Mouse (Mus musculus) gastrocnemius, adult 8-10 months (tissue): ENCODE results near the gene St8sia2. TPM values are rescaled to one million over a fixed set of nuclear protein-coding genes. Genes with fewer than 3 reads are reported as not detected.

ENCODE experiments used
- DNase-seq, 2 experiments: peaks; one replicate each; pipeline ENCODE4 v3.0.0; 2022; ENCODE audit warnings: low spot score in 2 of 2
- total RNA-seq, 4 experiments: library from RNA; stranded (reverse); gene quantifications; 2 replicates each; pipeline ENCODE4 v1.2.4; 2022

Gene St8sia2
- total RNA-seq, result under 1 TPM; 0.05 to 0.48 (median 0.19) TPM

- no peak for DNase-seq
Measured at GRCm38 (mm10) chr7:74013601-74014175, at the start of gene St8sia2. St8sia2 (minus strand) TSS chr7:74013690.

GRCm38 (mm10) chr7:74061076-74061475, 47.6 kb upstream of the St8sia2 start:
- no peak for DNase-seq

- peak in 1 of 2 experiments; percentile 5 for DNase-seq
Measured at GRCm38 (mm10) chr7:74060306-74060946, 46.9 kb upstream of the St8sia2 start.

- DNase-seq, result no peak
Measured at GRCm38 (mm10) chr7:74059684-74060083, 46.2 kb upstream of the St8sia2 start.

GRCm38 (mm10) chr7:74055753-74056152, 42.3 kb upstream of the St8sia2 start:
- no peak for DNase-seq

GRCm38 (mm10) chr7:74047591-74047990, 34.1 kb upstream of the St8sia2 start:
- DNase-seq, result no peak

- no peak for DNase-seq
Measured at GRCm38 (mm10) chr7:74045166-74045957, 31.9 kb upstream of the St8sia2 start.

- no peak for DNase-seq
Measured at GRCm38 (mm10) chr7:74043562-74044138, 30.2 kb upstream of the St8sia2 start.

- no peak for DNase-seq
Measured at GRCm38 (mm10) chr7:74025007-74025406, 11.5 kb upstream of the St8sia2 start.

- no peak for DNase-seq
Measured at GRCm38 (mm10) chr7:74024171-74024570, 10.7 kb upstream of the St8sia2 start.

GRCm38 (mm10) chr7:74022571-74022970, 9.1 kb upstream of the St8sia2 start:
- DNase-seq, result no peak

GRCm38 (mm10) chr7:74021771-74022170, 8.3 kb upstream of the St8sia2 start:
- DNase-seq, result no peak

- DNase-seq, result no peak
Measured at GRCm38 (mm10) chr7:74016613-74017012, 3.1 kb upstream of the St8sia2 start.

GRCm38 (mm10) chr7:74012858-74013600, 461 bp downstream of the St8sia2 start:
- no peak for DNase-seq

GRCm38 (mm10) chr7:74011976-74012857, 1.3 kb downstream of the St8sia2 start:
- DNase-seq, result no peak

- no peak for DNase-seq
Measured at GRCm38 (mm10) chr7:74008946-74009542, 4.4 kb downstream of the St8sia2 start.

- DNase-seq, result no peak
Measured at GRCm38 (mm10) chr7:74006775-74007371, 6.6 kb downstream of the St8sia2 start.

- no peak for DNase-seq
Measured at GRCm38 (mm10) chr7:74006364-74006763, 7.1 kb downstream of the St8sia2 start.

- DNase-seq, result no peak
Measured at GRCm38 (mm10) chr7:74000743-74001510, 12.6 kb downstream of the St8sia2 start.
